Mouse (Mus musculus): ENCODE measurements around the gene Vmn1r142. TPM values are rescaled to one million over a fixed set of nuclear protein-coding genes. Genes with fewer than 3 reads are reported as not detected.
"Not testable (repeated sequence)": the region's sequence is repeated elsewhere in the genome, so short reads cannot be mapped to it uniquely, and the experiment has no call there.

Gene Vmn1r142
- not detected in 2 replicates for total RNA-seq (2012; rRNA removed)

DNA sequence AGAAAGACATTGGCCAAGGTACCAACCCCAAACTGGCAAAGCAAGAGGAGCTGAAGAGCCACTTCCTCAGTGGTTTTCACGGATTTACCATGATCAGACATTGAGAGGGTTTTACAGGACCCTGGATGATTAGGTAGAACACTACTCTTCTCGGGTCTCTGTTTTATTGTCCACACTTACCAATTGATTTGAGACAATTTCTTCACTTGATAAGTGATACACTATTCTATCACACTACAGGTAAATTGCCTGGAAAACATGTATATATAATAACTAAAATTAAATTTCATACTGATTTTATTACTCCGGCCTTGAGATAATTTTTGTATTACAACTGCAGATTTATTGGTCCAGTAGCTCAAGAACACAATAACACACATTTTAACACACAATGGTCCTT, at the start of gene Vmn1r142:
Gene Vmn1r142, minus strand, starts transcription at position 101 of the 400 bp plus-strand sequence.
- in situ Hi-C loops (cut with MboI; ENCODE audit: low sequenced_read_pairs in 2 of 2, unreplicated experiment in 2 of 2); DNase-seq (ENCODE audit: low read depth, low spot score); H3K27ac ChIP-seq (ENCODE audit: insufficient read depth, low read depth, low read length, poor library complexity, severe bottlenecking); H3K4me1 ChIP-seq (ENCODE audit: control insufficient read depth in 2 of 2, insufficient read depth in 2 of 2, low read length in 2 of 2, poor library complexity in 1 of 2); H3K4me3 ChIP-seq (ENCODE audit: insufficient read depth in 1 of 2, low read depth in 1 of 2, low read length in 2 of 2, poor library complexity in 1 of 2, severe bottlenecking in 1 of 2); H3K36me3 ChIP-seq (ENCODE audit: control insufficient read depth, insufficient read depth, low read length, poor library complexity, severe bottlenecking); H3K9me3 ChIP-seq (ENCODE audit: control insufficient read depth, insufficient read depth, low read depth, low read length); H3K9ac ChIP-seq (ENCODE audit: insufficient read depth, low read depth, low read length, poor library complexity, severe bottlenecking): not testable (repeated sequence)

- H3K9ac ChIP-seq (ENCODE audit: insufficient read depth, low read depth, low read length, poor library complexity, severe bottlenecking); H3K4me3 ChIP-seq (ENCODE audit: insufficient read depth in 1 of 2, low read depth in 1 of 2, low read length in 2 of 2, poor library complexity in 1 of 2, severe bottlenecking in 1 of 2); H3K9me3 ChIP-seq (ENCODE audit: control insufficient read depth, insufficient read depth, low read depth, low read length); H3K36me3 ChIP-seq (ENCODE audit: control insufficient read depth, insufficient read depth, low read length, poor library complexity, severe bottlenecking); H3K27ac ChIP-seq (ENCODE audit: insufficient read depth, low read depth, low read length, poor library complexity, severe bottlenecking); DNase-seq (ENCODE audit: low read depth, low spot score); in situ Hi-C loops (cut with MboI; ENCODE audit: low sequenced_read_pairs in 2 of 2, unreplicated experiment in 2 of 2); H3K4me1 ChIP-seq (ENCODE audit: control insufficient read depth in 2 of 2, insufficient read depth in 2 of 2, low read length in 2 of 2, poor library complexity in 1 of 2): not testable (repeated sequence)
These were observed 37.3 kb upstream of the Vmn1r142 start, which contains the start of gene Gm8653 for GRCm38 (mm10) chr7:22201164-22201563. Gene Gm8653, minus strand, starts transcription at chr7:22201264.

DNA sequence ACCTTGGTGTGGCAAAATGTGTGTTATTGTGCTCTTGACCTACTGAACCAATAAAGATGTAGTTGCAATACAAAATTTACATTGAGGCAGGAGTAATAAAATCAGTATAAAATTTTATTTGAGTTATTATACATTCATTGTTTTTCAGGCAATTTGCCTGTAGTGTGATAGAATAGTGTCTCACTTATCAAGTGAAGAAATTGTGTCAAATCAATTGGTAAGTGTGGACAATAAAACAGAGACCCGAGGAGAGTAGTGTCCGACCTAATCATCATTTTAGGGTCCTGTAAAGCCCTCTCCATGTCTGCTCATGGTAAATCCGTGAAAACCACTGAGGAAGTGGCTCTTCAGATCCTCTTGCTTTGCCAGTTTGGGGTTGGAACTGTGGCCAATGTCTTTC, 25.2 kb upstream of the Vmn1r142 start, which contains the start of gene Vmn1r143:
Gene Vmn1r143, plus strand, starts transcription at position 301 of the 400 bp plus-strand sequence.
- H3K4me3 ChIP-seq (ENCODE audit: insufficient read depth in 1 of 2, low read depth in 1 of 2, low read length in 2 of 2, poor library complexity in 1 of 2, severe bottlenecking in 1 of 2); DNase-seq (ENCODE audit: low read depth, low spot score); H3K27ac ChIP-seq (ENCODE audit: insufficient read depth, low read depth, low read length, poor library complexity, severe bottlenecking); H3K36me3 ChIP-seq (ENCODE audit: control insufficient read depth, insufficient read depth, low read length, poor library complexity, severe bottlenecking); in situ Hi-C loops (cut with MboI; ENCODE audit: low sequenced_read_pairs in 2 of 2, unreplicated experiment in 2 of 2); H3K4me1 ChIP-seq (ENCODE audit: control insufficient read depth in 2 of 2, insufficient read depth in 2 of 2, low read length in 2 of 2, poor library complexity in 1 of 2); H3K9ac ChIP-seq (ENCODE audit: insufficient read depth, low read depth, low read length, poor library complexity, severe bottlenecking); H3K9me3 ChIP-seq (ENCODE audit: control insufficient read depth, insufficient read depth, low read depth, low read length): not testable (repeated sequence)

DNA sequence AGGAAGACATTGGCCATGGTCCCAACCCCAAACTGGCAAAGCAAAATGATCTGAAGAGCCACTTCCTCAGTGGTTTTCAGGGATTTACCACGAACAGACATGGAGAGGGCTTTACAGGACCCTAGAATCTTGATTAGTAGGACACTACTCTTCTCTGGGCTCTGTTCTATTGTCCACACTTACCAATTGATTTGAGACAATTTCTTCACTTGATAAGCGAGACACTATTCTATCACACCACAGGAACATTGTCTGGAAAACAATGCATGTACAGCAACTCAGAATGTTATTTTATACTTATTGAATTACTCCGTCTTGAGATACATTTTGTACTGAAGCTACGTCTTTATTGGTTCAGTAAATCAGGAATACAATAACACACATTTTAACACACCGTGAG, 29.2 kb downstream of the Vmn1r142 start, which contains the start of gene Gm10666:
Gene Gm10666, minus strand, starts transcription at position 101 of the 400 bp plus-strand sequence.
- in situ Hi-C loops (cut with MboI; ENCODE audit: low sequenced_read_pairs in 2 of 2, unreplicated experiment in 2 of 2); H3K36me3 ChIP-seq (ENCODE audit: control insufficient read depth, insufficient read depth, low read length, poor library complexity, severe bottlenecking); H3K4me1 ChIP-seq (ENCODE audit: control insufficient read depth in 2 of 2, insufficient read depth in 2 of 2, low read length in 2 of 2, poor library complexity in 1 of 2); H3K27ac ChIP-seq (ENCODE audit: insufficient read depth, low read depth, low read length, poor library complexity, severe bottlenecking); DNase-seq (ENCODE audit: low read depth, low spot score); H3K4me3 ChIP-seq (ENCODE audit: insufficient read depth in 1 of 2, low read depth in 1 of 2, low read length in 2 of 2, poor library complexity in 1 of 2, severe bottlenecking in 1 of 2); H3K9me3 ChIP-seq (ENCODE audit: control insufficient read depth, insufficient read depth, low read depth, low read length); H3K9ac ChIP-seq (ENCODE audit: insufficient read depth, low read depth, low read length, poor library complexity, severe bottlenecking): not testable (repeated sequence)

DNA sequence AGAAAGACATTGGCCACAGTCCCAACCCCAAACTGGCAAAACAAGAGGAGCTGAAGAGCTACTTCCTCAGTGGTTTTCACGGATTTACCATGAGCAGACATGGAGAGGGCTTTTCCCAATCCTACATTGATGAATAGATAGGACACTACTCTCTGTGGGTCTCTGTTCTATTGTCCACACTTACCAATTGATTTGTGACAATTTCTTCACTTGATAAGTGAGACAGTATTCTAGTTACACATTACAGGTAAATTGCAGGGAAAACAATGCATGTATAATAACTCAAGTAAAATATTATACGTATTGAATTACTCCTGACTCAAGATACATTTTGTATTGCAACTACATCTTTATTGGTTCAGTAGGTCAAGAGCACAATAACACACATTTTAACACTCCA, 45.7 kb downstream of the Vmn1r142 start, which contains the start of gene Gm16451:
Gene Gm16451, minus strand, starts transcription at position 101 of the 400 bp plus-strand sequence.
- in situ Hi-C loops (cut with MboI; ENCODE audit: low sequenced_read_pairs in 2 of 2, unreplicated experiment in 2 of 2); DNase-seq (ENCODE audit: low read depth, low spot score); H3K27ac ChIP-seq (ENCODE audit: insufficient read depth, low read depth, low read length, poor library complexity, severe bottlenecking); H3K4me1 ChIP-seq (ENCODE audit: control insufficient read depth in 2 of 2, insufficient read depth in 2 of 2, low read length in 2 of 2, poor library complexity in 1 of 2); H3K4me3 ChIP-seq (ENCODE audit: insufficient read depth in 1 of 2, low read depth in 1 of 2, low read length in 2 of 2, poor library complexity in 1 of 2, severe bottlenecking in 1 of 2); H3K36me3 ChIP-seq (ENCODE audit: control insufficient read depth, insufficient read depth, low read length, poor library complexity, severe bottlenecking); H3K9me3 ChIP-seq (ENCODE audit: control insufficient read depth, insufficient read depth, low read depth, low read length); H3K9ac ChIP-seq (ENCODE audit: insufficient read depth, low read depth, low read length, poor library complexity, severe bottlenecking): not testable (repeated sequence)

Other genes with a start within 250 kb of the Vmn1r142 start
- gene Gm5891, start 242.7 kb downstream of the Vmn1r142 start, total RNA-seq (2012; rRNA removed), result not detected in 2 replicates
- not detected in 2 replicates for gene Vmn1r137, start 169.4 kb downstream of the Vmn1r142 start, total RNA-seq (2012; rRNA removed)
- not detected in 2 replicates for gene Vmn1r138, start 135.1 kb downstream of the Vmn1r142 start, total RNA-seq (2012; rRNA removed)
- not detected in 2 replicates for gene Gm6176, start 107.7 kb downstream of the Vmn1r142 start, total RNA-seq (2012; rRNA removed)
- not detected in 2 replicates for gene Vmn1r139, start 95.0 kb downstream of the Vmn1r142 start, total RNA-seq (2012; rRNA removed)
- gene Gm16451, start 45.8 kb downstream of the Vmn1r142 start, total RNA-seq (2012; rRNA removed), result not detected in 2 replicates
- not detected in 2 replicates for gene Gm10666, start 29.3 kb downstream of the Vmn1r142 start, total RNA-seq (2012; rRNA removed)
- not detected in 2 replicates for gene Vmn1r143, start 25.3 kb upstream of the Vmn1r142 start, total RNA-seq (2012; rRNA removed)
- gene Gm8653, start 37.2 kb upstream of the Vmn1r142 start, total RNA-seq (2012; rRNA removed), result not detected in 2 replicates
- not detected in 2 replicates for gene Gm8453, start 65.4 kb upstream of the Vmn1r142 start, total RNA-seq (2012; rRNA removed)
- not detected in 2 replicates for gene Gm4187, start 165.7 kb upstream of the Vmn1r142 start, total RNA-seq (2012; rRNA removed)
- not detected in 2 replicates for gene Gm8660, start 207.0 kb upstream of the Vmn1r142 start, total RNA-seq (2012; rRNA removed)
- gene Vmn1r148, start 249.5 kb upstream of the Vmn1r142 start, total RNA-seq (2012; rRNA removed), result not detected in 2 replicates

Data from ES-E14 (cell line).